Mouse (Mus musculus) neural tube, embryonic 13.5 days (tissue): ENCODE data around the gene Kcnk2. TPM values are rescaled to one million over a fixed set of nuclear protein-coding genes. Genes with fewer than 3 reads are reported as not detected.

Experiments
- ATAC-seq: fragments of 200-750 bp; cut with Nextera tagmentation; 2 replicates; pipeline ENCODE4 v1.8.0; 2017; ENCODE audit warnings: low read depth, mild to moderate bottlenecking, moderate TSS enrichment, moderate library complexity
- H3K27ac ChIP-seq: fragments of 300-500 bp; sonication (generic); replicated peaks from 2 replicates; pipeline ENCODE4 v1.5.1; 2015; ENCODE audit warnings: moderate library complexity, mild to moderate bottlenecking, inconsistent platforms
- H3K27me3 ChIP-seq: fragments of 300-500 bp; sonication (generic); 2 replicates; pipeline ENCODE4 v1.6.1; 2015; ENCODE audit warnings: mild to moderate bottlenecking, inconsistent platforms
- H3K36me3 ChIP-seq: fragments of 300-500 bp; sonication (generic); 2 replicates; pipeline ENCODE4 v1.6.1; 2015; ENCODE audit warnings: mild to moderate bottlenecking, inconsistent platforms
- H3K4me1 ChIP-seq: fragments of 300-500 bp; sonication (generic); replicated peaks from 2 replicates; pipeline ENCODE4 v1.6.1; 2015; ENCODE audit warnings: inconsistent platforms
- H3K4me2 ChIP-seq: fragments of 300-500 bp; sonication (generic); 2 replicates; pipeline ENCODE4 v1.6.1; 2015; ENCODE audit warnings: inconsistent platforms, mild to moderate bottlenecking, moderate library complexity
- H3K4me3 ChIP-seq: fragments of 300-500 bp; sonication (generic); 2 replicates; pipeline ENCODE4 v1.5.1; 2015; ENCODE audit warnings: mild to moderate bottlenecking, inconsistent platforms
- H3K9ac ChIP-seq: fragments of 300-500 bp; sonication (generic); 2 replicates; pipeline ENCODE4 v1.6.1; 2015; ENCODE audit warnings: moderate library complexity, mild to moderate bottlenecking, inconsistent platforms
- H3K9me3 ChIP-seq: fragments of 300-500 bp; sonication (generic); 2 replicates; pipeline ENCODE4 v1.6.1; 2016; ENCODE audit warnings: inconsistent platforms
- WGBS: fragments of 180-500 bp; shearing (Covaris S2); methylation state at CpG from one replicate; pipeline ENCODE4 v1.1.7; 2015; 5-methylcytosine and 5-hydroxymethylcytosine counted together
- polyA plus RNA-seq: library from polyadenylated mRNA; unstranded; fragments of >200 nt; fragmentation: Nextera tagmentation; extraction: Ambion mirVana; gene quantifications from 2 replicates; pipeline ENCODE4 v1.2.1, GENCODE M21; 2015

Kcnk2 gene
- polyA plus RNA-seq, 1 experiment from 2014 or later, result 15.0 TPM

DNA sequence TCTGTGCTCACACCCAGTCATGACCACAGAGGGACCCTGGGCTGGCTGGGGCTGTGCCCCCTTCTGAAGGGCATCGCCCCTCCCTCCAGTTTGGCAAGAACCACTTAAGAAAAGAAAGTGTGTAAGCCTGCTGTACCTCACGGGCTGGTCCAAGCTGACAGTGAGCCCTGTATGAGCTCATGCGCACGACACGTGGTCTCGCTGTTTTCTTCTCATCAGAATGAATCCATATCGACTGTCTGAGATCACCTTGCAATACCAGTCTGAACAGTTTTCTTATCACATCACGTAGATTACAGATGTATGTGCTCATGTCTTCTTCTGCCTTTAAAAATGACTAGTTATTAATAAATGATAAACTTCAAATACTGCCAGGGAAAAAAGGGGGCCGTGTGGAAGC, 193.5 kb downstream of the Kcnk2 start:
- H3K9me3 ChIP-seq, result no peaks in the 10 kb centered on the region; the same call in 1 of the 2 replicates
- 92% methylated on average over 9 of the region's 9 CpGs for WGBS
- no peak overlapping the region for H3K4me2 ChIP-seq
- no peaks in the 10 kb centered on the region for H3K27me3 ChIP-seq
- H3K4me3 ChIP-seq, result no peak overlapping the region
- H3K27ac ChIP-seq, result no peak overlapping the region
- H3K36me3 ChIP-seq, result peaks cover 31% of the 10 kb centered on the region
- no peaks in the 10 kb centered on the region for H3K4me1 ChIP-seq
- no peak for ATAC-seq
- H3K9ac ChIP-seq, result no peak overlapping the region

DNA sequence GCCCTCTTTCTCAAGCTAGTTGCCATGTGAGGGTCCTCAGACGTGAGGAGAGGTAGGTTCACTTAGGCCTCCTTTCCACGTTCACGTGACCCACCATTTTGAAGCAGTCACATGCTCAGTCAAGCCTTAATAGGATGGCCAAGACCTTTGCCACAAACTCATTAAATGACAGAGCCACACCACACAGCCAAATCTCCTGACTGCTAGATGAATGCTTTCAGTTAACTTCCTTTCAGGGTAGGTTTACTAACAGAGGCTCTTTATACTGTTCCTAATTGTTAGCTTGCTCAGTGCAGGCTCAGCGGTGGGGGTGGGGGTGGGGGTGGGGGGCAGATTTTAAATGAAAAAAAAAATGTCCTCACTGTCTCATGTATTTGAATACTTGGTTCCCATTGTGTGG, 206.3 kb downstream of the Kcnk2 start:
- Histone ChIP-seq H3K9ac (no peak overlapping the region), H3K36me3 (no peaks in the 10 kb centered on the region), H3K27ac (no peak overlapping the region), H3K4me1 (no peaks in the 10 kb centered on the region), H3K4me3 (no peak overlapping the region), H3K4me2 (no peak overlapping the region), H3K27me3 (no peaks in the 10 kb centered on the region), H3K9me3 (no peaks in the 10 kb centered on the region)
- 48% methylated on average over 4 of the region's 4 CpGs for WGBS
- no peak for ATAC-seq

DNA sequence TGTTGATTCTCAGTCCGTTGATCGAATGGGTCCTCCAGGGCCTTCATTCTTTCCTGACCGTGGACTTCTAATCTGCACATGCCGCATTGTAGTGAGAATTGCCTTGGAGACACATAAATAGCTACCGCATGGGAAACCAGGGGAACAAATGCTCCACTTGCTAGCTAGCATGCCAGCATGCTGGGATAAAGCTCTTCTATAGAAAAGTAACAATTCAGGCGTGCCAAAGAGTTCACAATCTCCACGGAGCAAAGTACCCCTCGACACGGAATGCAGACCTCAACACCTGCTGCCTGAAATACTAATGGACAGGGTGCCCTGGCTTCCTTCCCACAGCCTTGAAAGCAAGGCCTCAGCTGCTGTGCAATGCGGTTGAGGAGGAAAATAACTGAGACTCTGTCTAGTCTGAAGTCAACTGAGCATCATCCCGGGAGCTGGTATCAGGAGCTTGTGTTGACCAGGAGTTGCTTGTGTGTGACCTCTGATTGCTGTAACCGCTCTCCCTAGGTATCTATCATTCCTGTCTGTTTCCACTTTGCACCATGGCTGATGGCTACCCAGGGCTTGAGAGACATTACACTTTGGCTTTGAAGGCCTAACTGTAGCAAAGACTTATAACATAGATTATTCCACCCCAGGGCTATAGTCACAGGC, 214.2 kb downstream of the Kcnk2 start:
- no peak overlapping the region for H3K9ac ChIP-seq
- peak overlapping the region; percentile 46 for H3K27ac ChIP-seq
- no peak overlapping the region for H3K4me2 ChIP-seq
- WGBS, result 26% methylated on average over 12 of the region's 12 CpGs
- ATAC-seq, result peak; percentile 95
- H3K4me1 ChIP-seq, result peaks cover 24% of the 10 kb centered on the region
- no peaks in the 10 kb centered on the region for H3K9me3 ChIP-seq
- no peaks in the 10 kb centered on the region for H3K36me3 ChIP-seq
- no peak overlapping the region for H3K4me3 ChIP-seq
- H3K27me3 ChIP-seq, result peaks cover 13% of the 10 kb centered on the region; the same call in 1 of the 2 replicates

DNA sequence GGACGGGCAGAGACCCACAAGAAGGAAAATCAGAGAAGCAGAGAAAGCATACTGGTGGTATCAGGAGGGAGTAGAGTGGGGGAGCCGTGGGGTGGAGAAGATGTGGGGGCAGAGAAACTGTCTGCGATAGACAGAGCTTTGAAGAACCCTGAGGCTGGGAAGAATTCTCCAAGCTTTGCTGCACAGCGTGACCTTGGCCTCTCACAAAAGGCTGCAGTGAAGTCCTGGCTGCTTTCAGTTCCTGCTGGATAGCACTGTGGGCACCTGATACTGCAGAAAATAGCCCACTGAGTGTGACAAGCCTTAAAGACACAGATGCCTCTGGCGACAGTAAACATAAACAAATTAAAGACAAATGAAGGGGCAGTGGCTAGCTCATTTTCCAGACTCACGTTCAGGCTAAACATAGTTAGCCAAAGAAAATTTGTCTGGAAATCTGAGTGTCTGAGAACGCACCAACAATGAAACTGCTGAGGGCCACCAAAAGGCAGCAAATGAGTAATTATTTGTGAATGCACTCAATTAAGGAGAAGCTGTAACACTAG, 216.8 kb downstream of the Kcnk2 start:
- Histone ChIP-seq H3K9ac (no peak overlapping the region), H3K9me3 (no peaks in the 10 kb centered on the region), H3K27me3 (peaks cover 13% of the 10 kb centered on the region), H3K27ac (no peak overlapping the region), H3K4me1 (peaks cover 24% of the 10 kb centered on the region), H3K4me2 (no peak overlapping the region), H3K36me3 (no peaks in the 10 kb centered on the region), H3K4me3 (no peak overlapping the region)
- 46% methylated on average over 7 of the region's 7 CpGs for WGBS
- no peak for ATAC-seq

DNA sequence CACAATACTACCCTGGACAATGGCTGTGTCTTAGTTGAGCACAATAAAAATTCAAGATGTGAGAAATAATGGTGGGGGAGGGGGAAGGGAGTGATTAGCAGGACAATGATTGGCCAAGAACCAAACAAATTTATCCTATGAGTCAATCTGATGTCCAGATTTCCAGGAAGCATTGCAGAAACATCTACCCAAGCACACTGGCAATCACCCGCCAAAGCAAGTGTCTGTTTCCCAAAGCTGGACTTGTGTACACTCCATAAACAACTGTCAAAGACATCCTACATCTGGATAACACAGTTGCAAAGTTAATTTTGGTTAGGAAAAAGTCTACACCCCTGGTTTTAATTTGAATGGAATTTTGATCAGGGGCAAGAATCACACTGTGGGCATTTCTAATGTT, 224.3 kb downstream of the Kcnk2 start:
- no peak overlapping the region for H3K4me3 ChIP-seq
- 97% methylated on average over 1 of the region's 1 CpGs for WGBS
- H3K9me3 ChIP-seq, result no peaks in the 10 kb centered on the region
- H3K9ac ChIP-seq, result no peak overlapping the region
- no peaks in the 10 kb centered on the region; the same call in 1 of the 2 replicates for H3K27me3 ChIP-seq
- H3K27ac ChIP-seq, result no peak overlapping the region
- no peak for ATAC-seq
- H3K36me3 ChIP-seq, result no peaks in the 10 kb centered on the region
- H3K4me1 ChIP-seq, result no peaks in the 10 kb centered on the region
- H3K4me2 ChIP-seq, result no peak overlapping the region

DNA sequence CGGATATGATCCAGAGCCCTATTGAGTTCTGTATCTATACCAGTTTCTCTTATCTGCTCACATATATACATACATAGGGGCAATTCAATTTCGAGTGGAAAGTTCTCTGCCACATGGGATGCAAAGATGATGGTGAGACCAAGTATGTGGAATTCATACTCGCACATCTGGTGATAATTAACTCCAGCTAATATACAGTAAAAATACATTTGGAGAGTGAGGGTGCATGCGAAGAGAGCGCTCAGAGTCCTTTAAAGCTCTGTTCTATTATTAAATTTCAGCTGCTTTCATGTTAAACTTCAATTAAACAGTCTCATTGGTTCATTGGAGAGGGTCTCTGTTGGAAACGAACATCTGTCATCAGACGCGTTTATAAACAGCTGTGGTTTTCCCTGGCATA, 228.6 kb downstream of the Kcnk2 start:
- no peak for ATAC-seq
- no peak overlapping the region for H3K27ac ChIP-seq
- WGBS, result 71% methylated on average over 8 of the region's 8 CpGs
- no peak overlapping the region for H3K4me2 ChIP-seq
- no peaks in the 10 kb centered on the region for H3K4me1 ChIP-seq
- H3K27me3 ChIP-seq, result no peaks in the 10 kb centered on the region
- no peak overlapping the region for H3K4me3 ChIP-seq
- no peak overlapping the region for H3K9ac ChIP-seq
- H3K9me3 ChIP-seq, result no peaks in the 10 kb centered on the region
- no peaks in the 10 kb centered on the region for H3K36me3 ChIP-seq

DNA sequence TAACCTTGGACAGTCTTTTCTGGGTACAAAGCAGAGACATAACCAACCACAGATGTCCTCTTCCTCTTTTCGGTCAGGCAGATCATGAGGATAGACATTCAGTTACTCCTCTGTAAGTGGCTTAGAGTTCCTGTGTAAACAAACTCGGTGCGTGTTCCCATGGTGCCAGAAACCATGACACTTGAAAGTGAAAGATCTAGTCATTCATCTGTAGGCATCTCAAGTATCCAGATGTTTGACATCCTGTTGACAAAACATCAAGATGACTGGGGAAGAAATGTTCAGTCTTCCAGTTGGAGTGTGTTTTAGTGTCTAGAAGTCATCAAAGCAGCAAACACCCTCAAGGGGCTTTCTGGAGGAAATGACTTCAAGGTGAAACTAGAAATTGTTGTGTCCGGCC, 230.9 kb downstream of the Kcnk2 start:
- no peak overlapping the region for H3K27ac ChIP-seq
- ATAC-seq, result no peak
- H3K4me2 ChIP-seq, result no peak overlapping the region
- no peaks in the 10 kb centered on the region for H3K4me1 ChIP-seq
- no peaks in the 10 kb centered on the region for H3K9me3 ChIP-seq
- no peaks in the 10 kb centered on the region for H3K27me3 ChIP-seq
- no peak overlapping the region for H3K9ac ChIP-seq
- H3K4me3 ChIP-seq, result no peak overlapping the region
- WGBS, result 75% methylated on average over 4 of the region's 4 CpGs
- H3K36me3 ChIP-seq, result no peaks in the 10 kb centered on the region

DNA sequence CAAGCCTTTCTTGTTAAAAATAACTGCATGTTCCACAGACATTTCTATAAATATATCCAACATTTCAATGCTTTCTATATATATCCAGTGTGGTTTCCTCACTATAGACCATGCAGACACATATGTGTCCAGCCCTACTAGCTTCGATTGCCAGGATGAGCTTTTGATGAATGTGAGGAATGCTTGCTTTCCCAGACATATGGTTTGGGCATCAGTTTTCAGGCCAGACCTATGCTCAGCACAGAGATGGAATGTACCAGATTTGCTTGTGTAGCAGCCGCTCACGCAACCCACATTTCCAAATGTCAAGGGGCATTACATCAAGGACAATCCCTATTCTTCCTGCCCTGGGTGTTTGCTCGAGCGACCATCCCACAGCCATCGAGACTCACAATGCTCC, 236.3 kb downstream of the Kcnk2 start:
- Histone ChIP-seq H3K9me3 (no peaks in the 10 kb centered on the region), H3K9ac (no peak overlapping the region), H3K27ac (no peak overlapping the region), H3K4me3 (no peak overlapping the region), H3K4me2 (no peak overlapping the region), H3K27me3 (no peaks in the 10 kb centered on the region), H3K36me3 (no peaks in the 10 kb centered on the region), H3K4me1 (no peaks in the 10 kb centered on the region)
- no peak for ATAC-seq
- 81% methylated on average over 6 of the region's 6 CpGs for WGBS

DNA sequence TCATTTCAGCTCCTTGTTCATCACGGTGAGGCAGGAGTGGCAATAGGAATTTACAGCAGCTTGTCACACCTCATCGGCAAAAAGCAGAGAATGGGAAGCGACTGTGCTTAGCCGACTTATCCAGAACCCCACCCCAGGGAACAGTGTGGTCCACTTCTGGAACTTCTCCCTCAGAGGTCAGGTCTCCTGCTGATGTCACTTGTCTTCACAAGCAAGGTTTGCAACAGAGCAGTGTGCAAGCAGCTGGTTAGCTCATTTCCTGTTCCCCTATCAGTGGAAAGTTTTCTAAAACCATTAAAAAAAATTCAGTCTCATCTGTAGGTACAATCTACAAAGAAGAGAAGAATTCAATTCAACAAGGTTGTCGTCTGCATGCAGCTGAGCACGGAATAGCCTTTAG, 236.9 kb downstream of the Kcnk2 start:
- no peak overlapping the region for H3K4me2 ChIP-seq
- H3K4me3 ChIP-seq, result no peak overlapping the region
- no peaks in the 10 kb centered on the region for H3K36me3 ChIP-seq
- H3K9ac ChIP-seq, result no peak overlapping the region
- H3K27me3 ChIP-seq, result no peaks in the 10 kb centered on the region
- no peak for ATAC-seq
- H3K4me1 ChIP-seq, result no peaks in the 10 kb centered on the region
- H3K27ac ChIP-seq, result no peak overlapping the region
- H3K9me3 ChIP-seq, result no peaks in the 10 kb centered on the region
- 61% methylated on average over 6 of the region's 6 CpGs for WGBS

DNA sequence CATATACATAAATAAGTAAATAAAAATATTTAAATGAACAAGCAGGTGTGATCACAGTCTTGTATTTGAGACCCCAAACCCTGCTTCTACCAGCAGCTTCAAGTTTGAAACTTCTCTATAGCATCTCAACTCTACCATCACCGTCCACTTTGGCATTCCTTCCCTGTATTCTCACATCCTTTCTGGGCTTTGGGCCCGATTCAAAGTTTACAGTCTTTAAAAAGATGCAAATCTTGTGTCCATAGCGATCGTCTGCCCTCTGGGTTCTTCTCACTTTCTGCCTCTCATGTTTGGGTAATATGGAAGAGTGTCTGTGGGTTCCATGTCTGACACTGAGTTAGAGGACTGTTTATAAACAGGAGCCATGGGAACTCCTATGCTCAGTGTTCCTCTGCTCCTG, 237.4 kb downstream of the Kcnk2 start:
- Histone ChIP-seq H3K9ac (no peak overlapping the region), H3K27me3 (no peaks in the 10 kb centered on the region), H3K9me3 (no peaks in the 10 kb centered on the region), H3K4me3 (no peak overlapping the region), H3K36me3 (no peaks in the 10 kb centered on the region), H3K4me2 (no peak overlapping the region), H3K4me1 (no peaks in the 10 kb centered on the region), H3K27ac (no peak overlapping the region)
- no peak for ATAC-seq
- WGBS, result 89% methylated on average over 4 of the region's 4 CpGs

DNA sequence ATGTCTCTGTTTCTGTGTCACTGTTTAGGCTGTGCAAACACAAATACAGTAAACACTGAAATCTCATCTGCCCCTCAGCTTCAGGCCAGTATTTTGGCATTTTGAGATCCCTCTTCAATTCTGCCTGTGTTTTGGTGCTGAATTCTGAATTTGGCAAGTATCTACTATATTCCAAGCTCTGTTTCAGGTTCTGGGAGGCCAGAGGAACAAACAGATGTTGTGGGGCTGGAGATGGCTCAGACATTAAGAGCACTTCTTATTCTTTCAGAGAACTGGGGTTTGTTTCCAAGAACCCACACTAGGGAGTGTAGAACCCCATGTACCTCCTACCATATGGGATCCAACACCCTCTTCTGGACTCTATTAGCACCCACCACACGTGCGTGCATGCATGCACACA, 237.8 kb downstream of the Kcnk2 start:
- Histone ChIP-seq H3K4me1 (no peaks in the 10 kb centered on the region), H3K27ac (no peak overlapping the region), H3K9me3 (no peaks in the 10 kb centered on the region), H3K9ac (no peak overlapping the region), H3K27me3 (no peaks in the 10 kb centered on the region), H3K36me3 (no peaks in the 10 kb centered on the region), H3K4me3 (no peak overlapping the region), H3K4me2 (no peak overlapping the region)
- ATAC-seq, result no peak
- 89% methylated on average over 2 of the region's 2 CpGs for WGBS
